Mouse (Mus musculus) colon, adult 2 months (tissue): ENCODE measurements around the gene Pik3c2a. TPM values are rescaled to one million over a fixed set of nuclear protein-coding genes. Genes with fewer than 3 reads are reported as not detected.

Source experiments
- polyA plus RNA-seq: library from polyadenylated mRNA; depleted of rRNA; stranded (reverse); fragments of >200 nt; gene quantifications from 2 replicates; pipeline ENCODE4 v1.2.3, GENCODE M21; 2012; rRNA removed

Gene Pik3c2a
- 1.3 and 2.0 TPM in 2 replicates for polyA plus RNA-seq

DNA sequence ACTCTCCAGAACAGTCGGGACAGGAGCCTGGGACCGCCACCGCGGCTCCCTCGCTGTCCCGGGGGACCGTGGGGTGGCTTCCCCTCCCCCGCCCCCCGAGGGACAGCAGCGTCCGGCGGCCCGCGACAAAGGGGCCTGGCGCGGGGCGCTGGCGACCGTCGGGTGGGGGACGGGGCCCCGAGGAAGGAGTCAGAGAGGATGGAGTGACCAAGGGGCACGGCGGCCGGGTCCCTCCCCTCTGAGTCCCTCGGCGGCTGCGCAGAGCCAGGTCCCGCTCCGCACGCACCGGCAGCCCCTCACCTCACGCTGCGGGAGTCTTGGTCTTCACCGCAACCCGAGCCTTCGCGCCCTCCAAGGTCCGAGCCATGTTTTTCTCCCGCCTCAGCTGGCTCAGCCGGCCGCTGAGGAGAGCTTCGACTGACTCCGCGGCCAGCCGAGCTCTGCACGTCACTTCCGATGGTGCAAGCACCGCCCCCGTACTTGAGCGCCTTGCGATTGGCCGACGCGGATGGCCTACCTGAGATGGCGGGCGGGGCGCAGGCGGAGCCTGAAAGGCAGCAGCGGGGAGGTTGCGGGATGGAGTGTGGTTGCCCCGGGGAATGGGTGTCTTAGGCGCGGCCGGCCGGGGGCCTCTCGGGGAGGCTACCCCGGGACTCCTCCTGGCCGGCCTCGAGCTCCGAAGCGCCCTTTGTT is at the start of gene Pik3c2a:
TSS of gene Pik3c2a (minus strand) at position 446 of the 693 bp plus-strand sequence.

DNA sequence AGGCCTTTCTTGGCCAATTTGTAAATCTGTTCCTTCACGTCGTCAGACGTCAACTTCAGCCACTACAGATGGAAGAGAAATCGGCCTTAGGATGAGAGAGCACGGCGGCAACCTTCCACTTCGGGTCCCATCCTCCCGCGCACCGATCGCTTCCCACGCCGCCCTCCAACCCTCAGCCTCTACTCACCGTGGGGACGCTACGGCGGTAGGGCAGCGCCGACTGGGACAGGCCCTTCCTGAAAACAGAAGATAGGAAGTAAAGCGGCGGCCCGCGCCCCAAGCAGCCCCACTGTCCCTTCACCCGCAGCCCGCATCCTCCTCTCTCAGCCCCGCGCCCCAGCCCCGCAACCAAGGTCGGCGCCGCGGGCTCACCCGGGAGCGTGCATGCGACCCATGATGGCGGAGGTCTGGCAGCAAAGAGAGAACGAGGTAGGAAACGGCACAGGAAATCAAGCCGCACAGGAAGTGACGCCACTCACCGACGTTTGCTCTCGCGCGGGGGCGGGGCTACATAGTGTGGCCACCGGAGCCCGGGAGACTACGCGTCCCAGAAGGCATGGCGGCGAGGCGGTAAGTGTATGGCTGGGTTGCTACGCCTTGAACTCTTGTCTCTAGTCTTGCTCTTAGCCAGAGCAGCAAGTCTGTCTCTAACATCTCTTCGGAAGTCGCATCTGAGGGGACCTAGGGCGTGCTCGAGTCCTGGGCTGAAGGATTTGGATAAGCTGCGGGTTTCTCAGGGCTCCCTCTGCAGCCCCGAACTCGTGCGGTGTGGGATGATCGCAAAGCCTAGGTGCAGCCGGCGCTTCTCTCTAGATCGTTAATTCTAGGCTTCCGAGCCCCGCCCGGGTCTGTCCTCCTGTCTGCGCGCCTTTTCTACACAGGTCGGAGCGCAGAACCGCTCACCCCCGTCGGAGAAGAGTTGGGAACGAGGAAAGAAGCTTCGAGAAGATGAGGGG is 109.3 kb downstream of the Pik3c2a start, which contains the start of gene Rps13:
TSS of gene Rps13 (minus strand) at position 483 of the 956 bp plus-strand sequence.

DNA sequence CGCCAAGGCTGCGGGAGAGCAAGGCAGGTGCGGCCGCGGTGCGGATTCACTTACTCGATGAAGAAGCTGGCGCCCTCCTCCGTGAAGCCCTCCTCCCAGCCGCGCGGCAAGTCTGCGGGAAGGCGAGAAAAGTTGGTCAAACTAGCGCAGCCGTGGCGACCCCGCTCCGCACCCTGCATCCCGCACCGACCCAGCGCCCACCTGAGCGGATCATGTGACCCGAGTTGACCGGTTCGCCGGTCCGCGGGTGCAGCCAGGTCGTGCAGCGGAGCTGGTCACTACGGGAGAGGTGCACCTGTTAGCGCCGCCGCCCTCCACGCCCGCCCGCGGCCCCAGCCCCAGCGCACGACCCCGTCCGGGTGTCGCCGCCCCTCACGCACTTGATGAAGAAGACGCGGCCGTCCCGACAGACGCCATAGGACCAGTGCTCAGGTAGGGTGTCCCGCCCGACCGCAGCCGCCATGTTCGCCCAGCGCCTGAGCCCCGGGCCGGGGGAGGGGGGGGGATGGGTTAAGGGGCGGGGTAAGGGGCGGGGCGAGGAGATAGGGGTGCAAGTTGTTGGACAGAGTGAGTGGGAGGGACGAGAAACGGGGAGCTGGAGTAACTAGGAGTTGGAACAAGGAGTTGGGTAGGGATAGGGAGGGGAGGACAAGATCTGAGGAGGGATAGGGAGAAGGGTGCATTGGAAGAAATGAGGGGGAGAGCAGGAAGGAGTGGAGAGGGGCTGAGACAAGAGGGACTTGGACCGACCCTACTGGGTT is 135.2 kb downstream of the Pik3c2a start, which contains the start of gene Plekha7:
TSS of gene Plekha7 (minus strand) at position 506 of the 761 bp plus-strand sequence.

Other genes with a start within 250 kb of the Pik3c2a start
- 38.5 and 45.1 TPM in 2 replicates for gene Plekha7, start 135.1 kb downstream of the Pik3c2a start, polyA plus RNA-seq
- 89.4 and 134 TPM in 2 replicates for gene Rps13, start 109.3 kb downstream of the Pik3c2a start, polyA plus RNA-seq
- gene Nucb2, start 60.9 kb upstream of the Pik3c2a start, polyA plus RNA-seq: 0.73 and 1.5 TPM in 2 replicates